Mouse (Mus musculus) heart, embryonic 14.5 days (tissue): ENCODE data around the gene Zbtb7a. TPM values are rescaled to one million over a fixed set of nuclear protein-coding genes. Genes with fewer than 3 reads are reported as not detected.

Experiments used
- ATAC-seq: fragments of 200-750 bp; cut with Nextera tagmentation; 2 replicates; pipeline ENCODE4 v1.8.0; 2017; ENCODE audit warnings: low read depth, moderate TSS enrichment; ENCODE audit not compliant: insufficient number of reproducible peaks, insufficient read depth, low FRiP score
- H3K27ac ChIP-seq, 2 experiments: fragments of 200-500 bp in 1 of 2; fragments of 300-500 bp in 1 of 2; sonication (generic) in 1 of 2; replicated peaks in 1 of 2; 2 replicates each; pipeline ENCODE4 v1.5.1; 2012 to 2014; ENCODE audit warnings: low read depth in 2 of 2, low read length in 2 of 2, control low read depth in 1 of 2, mild to moderate bottlenecking in 1 of 2, mixed read lengths in 1 of 2; ENCODE audit not compliant: control insufficient read depth in 1 of 2, insufficient read depth in 1 of 2
- H3K27me3 ChIP-seq: fragments of 300-500 bp; sonication (generic); 2 replicates; pipeline ENCODE4 v1.6.1; 2014; ENCODE audit warnings: mild to moderate bottlenecking, low read length, control low read depth; ENCODE audit not compliant: control insufficient read depth, insufficient read depth
- H3K36me3 ChIP-seq: fragments of 300-500 bp; sonication (generic); 2 replicates; pipeline ENCODE4 v1.6.1; 2014; ENCODE audit warnings: mild to moderate bottlenecking, control low read depth, low read length, mixed read lengths; ENCODE audit not compliant: control insufficient read depth, insufficient read depth
- H3K4me1 ChIP-seq, 2 experiments: fragments of 200-500 bp in 1 of 2; fragments of 300-500 bp in 1 of 2; sonication (generic) in 1 of 2; 2 replicates each; pipeline ENCODE4 v1.6.1; 2012 to 2014; ENCODE audit warnings: low read length in 2 of 2, control low read depth in 1 of 2, mixed read lengths in 1 of 2; ENCODE audit not compliant: control insufficient read depth in 2 of 2, insufficient read depth in 2 of 2
- H3K4me2 ChIP-seq: fragments of 300-500 bp; sonication (generic); 2 replicates; pipeline ENCODE4 v1.6.1; 2014; ENCODE audit warnings: mild to moderate bottlenecking, low read length
- H3K4me3 ChIP-seq, 2 experiments: fragments of 200-500 bp in 1 of 2; fragments of 300-500 bp in 1 of 2; sonication (generic) in 1 of 2; 2 replicates each; pipeline ENCODE4 v1.5.1; 2012 to 2014; ENCODE audit warnings: low read length in 2 of 2, mild to moderate bottlenecking in 2 of 2, control low read depth in 1 of 2, low read depth in 1 of 2, moderate library complexity in 1 of 2; ENCODE audit not compliant: control insufficient read depth in 1 of 2, insufficient read depth in 1 of 2
- H3K9ac ChIP-seq: fragments of 300-500 bp; sonication (generic); 2 replicates; pipeline ENCODE4 v1.6.1; 2014; ENCODE audit warnings: mild to moderate bottlenecking, low read length
- H3K9me3 ChIP-seq: fragments of 300-500 bp; sonication (generic); 2 replicates; pipeline ENCODE4 v1.6.1; 2016; ENCODE audit warnings: low read length, control low read depth; ENCODE audit not compliant: control insufficient read depth
- WGBS: fragments of 180-500 bp; shearing (Covaris S2); extraction: QIAGEN DNeasy Blood & Tissue Kit; methylation state at CpG from one replicate; pipeline ENCODE4 v1.1.7; 2014; 5-methylcytosine and 5-hydroxymethylcytosine counted together
- microRNA-seq: library from miRNA; unstranded; fragments of <30 nt; microRNA quantifications from one replicate; pipeline ENCODE4, GENCODE M21; 2016
- polyA plus RNA-seq: library from polyadenylated mRNA; unstranded; fragments of >200 nt; fragmentation: Nextera tagmentation; extraction: Ambion mirVana; gene quantifications from 2 replicates; pipeline ENCODE4 v1.2.1, GENCODE M21; 2014

The Zbtb7a gene
- polyA plus RNA-seq, 1 experiment from 2014 or later: 16.8 TPM

GRCm38 (mm10) chr10:81200605-81201287, 65.7 kb downstream of the Zbtb7a start:
- Histone ChIP-seq H3K4me3 (no peak overlapping the region), H3K27ac (peak overlapping the region; percentile 88 to 91), H3K4me1 (peaks cover 42 to 55% of the 10 kb centered on the region in 2 experiments), H3K4me2 (peak overlapping the region; percentile 50), H3K9ac (peak overlapping the region; percentile 69), H3K9me3 (no peaks in the 10 kb centered on the region), H3K36me3 (peaks cover 3% of the 10 kb centered on the region; the same call in 1 of the 2 replicates), H3K27me3 (peaks cover 6% of the 10 kb centered on the region; the same call in 1 of the 2 replicates)
- WGBS: 61% methylated on average over 20 of the region's 20 CpGs
- no peak for ATAC-seq

- peak; percentile 22 for ATAC-seq
- Histone ChIP-seq H3K27me3 (peaks cover 6% of the 10 kb centered on the region; the same call in 1 of the 2 replicates), H3K9ac (peak within 1 kb of the TSS; percentile 69), H3K4me3 (peak within 1 kb of the TSS in 1 of 2 experiments; percentile 6; a peak in 1 of 4 replicates), H3K4me1 (peaks cover 42 to 52% of the 10 kb centered on the region in 2 experiments), H3K9me3 (no peaks in the 10 kb centered on the region), H3K4me2 (peak within 1 kb of the TSS; percentile 50), H3K36me3 (0 out of 2 replicates have a peak, but pooled peaks cover 3% of the 10 kb centered on the region), H3K27ac (peak within 1 kb of the TSS; percentile 88 to 91)
- WGBS: 33% methylated on average over 13 of the region's 13 CpGs
These were observed 67.1 kb downstream of the Zbtb7a start, which contains the start of gene Nmrk2 for GRCm38 (mm10) chr10:81201807-81202758. Gene Nmrk2, minus strand, starts transcription at chr10:81202051.

Small RNA genes lying within 50 kb of the gene (microRNA-seq; reads per million reads assigned to microRNA genes)
- not detected for gene Mir5615-1
- gene Mir5615-2: not detected

Other genes with a start within 250 kb of the Zbtb7a start
- gene Timm13, start 234.3 kb upstream of the Zbtb7a start, polyA plus RNA-seq: 310 and 338 TPM in 2 replicates
- gene Lmnb2, start 217.0 kb upstream of the Zbtb7a start, polyA plus RNA-seq: 7.3 and 8.1 TPM in 2 replicates
- 34.5 and 39.8 TPM in 2 replicates for gene Gadd45b, start 205.1 kb upstream of the Zbtb7a start, polyA plus RNA-seq
- 1.2 and 1.4 TPM in 2 replicates for gene Gng7, start 120.3 kb upstream of the Zbtb7a start, polyA plus RNA-seq
- gene Diras1, start 109.6 kb upstream of the Zbtb7a start, polyA plus RNA-seq: not detected in 2 replicates
- gene Slc39a3, start 97.8 kb upstream of the Zbtb7a start, polyA plus RNA-seq: 5.0 and 5.2 TPM in 2 replicates
- 133 and 136 TPM in 2 replicates for gene Sgta, start 75.0 kb upstream of the Zbtb7a start, polyA plus RNA-seq
- 18.0 and 20.8 TPM in 2 replicates for gene Thop1, start 65.2 kb upstream of the Zbtb7a start, polyA plus RNA-seq
- 0.27 and 0.46 TPM in 2 replicates for gene Creb3l3, start 36.3 kb upstream of the Zbtb7a start, polyA plus RNA-seq
- gene Map2k2, start 29.3 kb upstream of the Zbtb7a start, polyA plus RNA-seq: 147 and 159 TPM in 2 replicates
- 33.5 and 34.0 TPM in 2 replicates for gene Pias4, start 32.7 kb downstream of the Zbtb7a start, polyA plus RNA-seq
- gene Eef2, start 41.4 kb downstream of the Zbtb7a start, polyA plus RNA-seq: 331 and 337 TPM in 2 replicates
- gene Dapk3, start 47.8 kb downstream of the Zbtb7a start, polyA plus RNA-seq: 41.5 and 51.0 TPM in 2 replicates
- not detected in 2 replicates for gene 4930442H23Rik, start 48.6 kb downstream of the Zbtb7a start, polyA plus RNA-seq
- 7.4 and 8.3 TPM in 2 replicates for gene Nmrk2, start 66.8 kb downstream of the Zbtb7a start, polyA plus RNA-seq
- gene Atcay, start 95.6 kb downstream of the Zbtb7a start, polyA plus RNA-seq: 0.74 and 0.80 TPM in 2 replicates
- 5.0 and 7.3 TPM in 2 replicates for gene Zfr2, start 97.9 kb downstream of the Zbtb7a start, polyA plus RNA-seq
- 0.91 and 1.3 TPM in 2 replicates for gene Matk, start 117.7 kb downstream of the Zbtb7a start, polyA plus RNA-seq
- gene Mrpl54, start 131.7 kb downstream of the Zbtb7a start, polyA plus RNA-seq: 274 and 298 TPM in 2 replicates
- gene Apba3, start 131.7 kb downstream of the Zbtb7a start, polyA plus RNA-seq: 38.8 and 39.8 TPM in 2 replicates
- gene Tjp3, start 156.4 kb downstream of the Zbtb7a start, polyA plus RNA-seq: 1.8 and 2.2 TPM in 2 replicates
- gene Pip5k1c, start 157.7 kb downstream of the Zbtb7a start, polyA plus RNA-seq: 31.4 and 33.7 TPM in 2 replicates
- gene Cactin, start 185.9 kb downstream of the Zbtb7a start, polyA plus RNA-seq: 16.6 and 16.9 TPM in 2 replicates
- 9.5 and 11.3 TPM in 2 replicates for gene Tbxa2r, start 193.5 kb downstream of the Zbtb7a start, polyA plus RNA-seq
- gene Gipc3, start 208.0 kb downstream of the Zbtb7a start, polyA plus RNA-seq: 0.11 TPM in 1 of 2 replicates, not detected in the other
- gene Hmg20b, start 215.3 kb downstream of the Zbtb7a start, polyA plus RNA-seq: 94.2 and 97.0 TPM in 2 replicates
- gene Mfsd12, start 222.3 kb downstream of the Zbtb7a start, polyA plus RNA-seq: 3.7 and 6.5 TPM in 2 replicates
- gene 4930404N11Rik, start 230.6 kb downstream of the Zbtb7a start, polyA plus RNA-seq: 0.28 and 0.38 TPM in 2 replicates
- gene Fzr1, start 243.3 kb downstream of the Zbtb7a start, polyA plus RNA-seq: 64.6 and 67.0 TPM in 2 replicates
- 52.6 and 53.5 TPM in 2 replicates for gene Dohh, start 249.2 kb downstream of the Zbtb7a start, polyA plus RNA-seq
- gene Gm48551, start 249.2 kb downstream of the Zbtb7a start, polyA plus RNA-seq: 1.7 and 2.0 TPM in 2 replicates